13 mouse cellular contexts compared by ENCODE assay signal in the genomic region with DNA sequence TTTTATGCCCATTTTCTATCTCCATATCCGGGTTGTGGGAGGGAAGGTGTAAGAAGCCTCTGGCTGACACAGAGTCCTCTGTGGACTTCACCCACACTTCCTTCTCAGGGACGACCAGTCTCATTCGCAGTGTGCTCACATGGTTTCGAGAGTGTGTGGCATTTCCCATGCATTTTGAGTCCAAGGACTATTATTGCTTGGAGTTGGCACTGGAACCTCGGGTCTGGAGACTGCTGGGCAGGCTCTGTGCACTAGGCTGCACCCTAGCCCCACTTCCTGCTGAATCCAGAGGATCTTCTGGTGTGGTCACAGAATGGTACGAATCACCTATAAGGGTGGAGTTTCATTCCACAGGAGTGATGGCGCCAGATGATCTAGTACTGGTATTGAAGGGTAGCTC. TPM values are rescaled to one million over a fixed set of nuclear protein-coding genes. Genes with fewer than 3 reads are reported as not detected.
DNase-seq lines count a peak whose midpoint lies in the region; ATAC-seq and TF ChIP-seq lines count a peak whose summit lies in the region.
"Had no signal": no experiment of that assay in that cellular context is flagged by ENCODE, and none has a peak within 500 bp of the region (broad histone marks: within the 10 kb centered on the region; RNA-seq: fewer than 3 reads in every experiment).

No protein-coding gene starts in this region.

- no peak for ATAC-seq in heart, embryonic 12.5 days (ENCODE audit: insufficient number of reproducible peaks, low FRiP score)
- no peak for ATAC-seq in neural tube, embryonic 15.5 days (ENCODE audit: low FRiP score)
- no peak for ATAC-seq in monocyte, adult 5-6 weeks (replicated peaks; ENCODE audit: insufficient number of reproducible peaks, low FRiP score, low TSS enrichment, poor library complexity, severe bottlenecking)
- ATAC-seq: liver, embryonic 12.5 days had no signal

- peaks cover 79% of the 10 kb centered on the region for H3K4me1 ChIP-seq in heart, embryonic 12.5 days (replicated peaks)
- peaks cover 63% of the 10 kb centered on the region for H3K4me1 ChIP-seq in liver, adult 2 months (ENCODE audit: control insufficient read depth, insufficient read depth, low read length)
- H3K4me1 ChIP-seq in embryonic fibroblast, embryonic 13.5 days (ENCODE audit: control insufficient read depth, insufficient read depth, low read length) = peaks cover 19% of the 10 kb centered on the region
- peaks cover 55% of the 10 kb centered on the region for H3K4me1 ChIP-seq in small intestine, adult 2 months (ENCODE audit: control insufficient read depth, insufficient read depth, insufficient read length, low read length)
- peaks cover 30% of the 10 kb centered on the region for H3K4me1 ChIP-seq in neural tube, embryonic 15.5 days

- H3K36me3 ChIP-seq in heart, embryonic 12.5 days = peaks cover 16% of the 10 kb centered on the region
- no peaks in the 10 kb centered on the region; the same call in 1 of the 2 replicates for H3K36me3 ChIP-seq in liver, adult 2 months (ENCODE audit: control insufficient read depth, insufficient read depth, low read length)
- peaks cover 11% of the 10 kb centered on the region; the same call in 1 of the 2 replicates for H3K36me3 ChIP-seq in small intestine, adult 2 months (ENCODE audit: control insufficient read depth, insufficient read depth, low read length)
- peaks cover 3% of the 10 kb centered on the region; the same call in 1 of the 2 replicates for H3K36me3 ChIP-seq in neural tube, embryonic 15.5 days

- no peaks in the 10 kb centered on the region for H3K9me3 ChIP-seq in heart, embryonic 12.5 days (replicated peaks)
- no peaks in the 10 kb centered on the region for H3K9me3 ChIP-seq in neural tube, embryonic 15.5 days (replicated peaks)
- H3K9me3 ChIP-seq: liver, embryonic 12.5 days had no signal

- H3K27me3 ChIP-seq in heart, embryonic 12.5 days (replicated peaks) = no peaks in the 10 kb centered on the region
- H3K27me3 ChIP-seq in liver, adult 2 months (ENCODE audit: control insufficient read depth, insufficient read depth, low read length) = no peaks in the 10 kb centered on the region
- H3K27me3 ChIP-seq in small intestine, adult 2 months (ENCODE audit: control insufficient read depth, insufficient read depth, low read length) = no peaks in the 10 kb centered on the region
- no peaks in the 10 kb centered on the region for H3K27me3 ChIP-seq in neural tube, embryonic 15.5 days (replicated peaks)
- H3K27me3 ChIP-seq: CH12.LX; liver, embryonic 12.5 days had no signal

- no peak overlapping the region for H3K4me2 ChIP-seq in heart, embryonic 12.5 days
- no peak overlapping the region for H3K4me2 ChIP-seq in neural tube, embryonic 15.5 days
- H3K4me2 ChIP-seq: liver, embryonic 12.5 days had no signal

- TF ChIP-seq POLR2A in liver, adult 2 months (IDR thresholded peaks at IDR 0.05; ENCODE audit: extremely low read depth, insufficient read depth, low read length) = no peak
- TF ChIP-seq POLR2A in embryonic fibroblast, embryonic 13.5 days (IDR thresholded peaks at IDR 0.05; ENCODE audit: low read depth, low read length) = no peak
- 0 out of 2 replicates have a peak, but pooled peaks have one; percentile 11 for TF ChIP-seq POLR2A in small intestine, adult 2 months (IDR thresholded peaks at IDR 0.05; ENCODE audit: low read depth, low read length)

- no peak overlapping the region for H3K4me3 ChIP-seq in heart, embryonic 12.5 days
- no peak overlapping the region for H3K4me3 ChIP-seq in liver, adult 2 months (ENCODE audit: insufficient read depth, low read depth, low read length)
- no peak overlapping the region for H3K4me3 ChIP-seq in embryonic fibroblast, embryonic 13.5 days (ENCODE audit: insufficient read depth, low read length)
- H3K4me3 ChIP-seq in small intestine, adult 2 months (ENCODE audit: low read depth, low read length) = no peak overlapping the region
- H3K4me3 ChIP-seq in neural tube, embryonic 15.5 days (replicated peaks) = no peak overlapping the region
- H3K4me3 ChIP-seq: left cerebral cortex, adult 2 months; liver, embryonic 12.5 days had no signal

- H3K9ac ChIP-seq in heart, embryonic 12.5 days = no peak overlapping the region
- no peak overlapping the region for H3K9ac ChIP-seq in liver, adult 2 months (ENCODE audit: low read depth, low read length)
- no peak overlapping the region for H3K9ac ChIP-seq in neural tube, embryonic 15.5 days (replicated peaks)
- H3K9ac ChIP-seq: liver, embryonic 12.5 days had no signal

- peak; percentile 93 for DNase-seq in heart, adult 11 months
- DNase-seq in liver, adult 2 months (ENCODE audit: extremely low read depth, low read depth, low spot score) = no peak
- DNase-seq in liver = no peak
- DNase-seq: cerebellum, adult 11 months; retina, postnatal 1 day had no signal

- no peak for TF ChIP-seq CTCF in liver, adult 2 months (IDR thresholded peaks at IDR 0.05; ENCODE audit: low read depth, low read length)
- TF ChIP-seq CTCF in embryonic fibroblast, embryonic 13.5 days (IDR thresholded peaks at IDR 0.05; ENCODE audit: borderline replicate concordance, insufficient read depth, low read length) = no peak
- TF ChIP-seq CTCF in small intestine, adult 2 months (IDR thresholded peaks at IDR 0.05; ENCODE audit: extremely low read depth, insufficient read length, insufficient replicate concordance, low read depth, low read length) = no peak

- 77% methylated on average over 7 of the region's 7 CpGs for WGBS in heart, embryonic 12.5 days
- 35% methylated on average over 7 of the region's 7 CpGs for WGBS in liver, adult 2 months
- 19% methylated on average over 7 of the region's 7 CpGs for WGBS in small intestine, adult 2 months
- 86% methylated on average over 7 of the region's 7 CpGs for WGBS in neural tube, embryonic 15.5 days

- H3K79me2 ChIP-seq in liver, adult 2 months (ENCODE audit: control insufficient read depth, insufficient read depth, low read length) = peaks cover 30% of the 10 kb centered on the region

- H3K27ac ChIP-seq in heart, embryonic 12.5 days (ENCODE audit: poor library complexity, severe bottlenecking) = no peak overlapping the region
- 0 out of 2 replicates have a peak overlapping the region, but pooled peaks have one; percentile 10 for H3K27ac ChIP-seq in liver, adult 2 months (replicated peaks; ENCODE audit: insufficient read depth, low read depth, low read length)
- H3K27ac ChIP-seq in embryonic fibroblast, embryonic 13.5 days (ENCODE audit: insufficient read depth, low read length) = peak overlapping the region; percentile 37
- H3K27ac ChIP-seq in small intestine, adult 2 months (ENCODE audit: insufficient read depth, low read depth, low read length) = peak overlapping the region; percentile 84
- no peak overlapping the region for H3K27ac ChIP-seq in neural tube, embryonic 15.5 days (replicated peaks)
- H3K27ac ChIP-seq: left cerebral cortex, adult 2 months; liver, embryonic 12.5 days had no signal

RNA-seq across cellular contexts. Expression of a gene that starts 31.4 kb away (rescaled TPM):
- polyA plus RNA-seq in heart, embryonic 12.5 days (2016; fragmentation: Nextera tagmentation; extraction: Ambion mirVana) = 17.4 and 19.3 TPM in 2 replicates
- 29.0 and 37.4 TPM in 2 replicates for total RNA-seq in liver, adult 2 months (2014; rRNA removed)
- 15.0 and 20.3 TPM in 2 replicates for polyA plus RNA-seq in liver, adult 2 months (2012; rRNA removed)
- polyA plus RNA-seq in embryonic fibroblast, embryonic 13.5 days (2011; ENCODE audit: insufficient read length, low read depth, missing spikeins) = 37.0 and 56.8 TPM in 2 replicates
- polyA plus RNA-seq in small intestine, adult 2 months (2012; rRNA removed) = 8.1 and 18.5 TPM in 2 replicates
- polyA plus RNA-seq in neural tube, embryonic 15.5 days (2015; fragmentation: Nextera tagmentation; extraction: Ambion mirVana) = 15.2 and 15.6 TPM in 2 replicates
- total RNA-seq in monocyte, adult 5-6 weeks (2017) = 16.5 to 22.5 TPM (median 18.4 TPM) in 3 replicates

Comparison
In these comparisons a context has a peak if more than half of its experiments do, and no peak if none do; other contexts are left out.
1. H3K27ac ChIP-seq: peak in liver, adult 2 months (single experiment), embryonic fibroblast, embryonic 13.5 days (single experiment) and small intestine, adult 2 months (single experiment); none in heart, embryonic 12.5 days (single experiment) and neural tube, embryonic 15.5 days (single experiment).